Mouse (Mus musculus): ENCODE measurements at regions not wholly inside any gene's neighbourhood (a gene's known extent, or its start where the extent isn't known, plus 50 kb on each side); places are given as distances from the start of the nearest gene placed in this dataset.

DNA sequence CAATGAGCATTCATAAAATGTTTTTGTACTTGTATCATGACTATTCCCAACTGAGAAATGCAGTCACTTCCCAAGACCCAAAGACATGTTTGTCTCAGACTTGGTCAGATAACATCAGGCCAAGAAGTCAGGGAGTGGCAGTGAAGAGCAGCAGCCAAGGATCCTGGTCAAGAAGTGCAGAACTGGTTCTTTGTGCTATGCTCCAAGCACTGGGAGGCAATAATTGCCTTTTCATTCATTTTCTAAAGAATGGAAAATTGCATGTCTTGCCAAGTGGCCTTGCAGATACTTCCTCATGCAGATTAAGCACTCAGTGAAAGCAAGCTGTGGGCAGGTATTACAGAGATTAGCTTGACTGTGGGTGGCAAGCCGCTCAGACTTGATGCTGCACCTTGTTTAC is 253.5 kb upstream of the Atp2b1 start:
- TF ChIP-seq POLR2A (IDR thresholded peaks at IDR 0.05; ENCODE audit: borderline replicate concordance, insufficient read depth, low read length) (no peak), CTCF (IDR thresholded peaks at IDR 0.05; ENCODE audit: borderline replicate concordance, insufficient read depth, low read depth, low read length) (no peak)

Data from cerebellum, adult 2 months (tissue).